Mouse (Mus musculus) MEL (cell line): ENCODE data around the gene Olfr410. TPM values are rescaled to one million over a fixed set of nuclear protein-coding genes. Genes with fewer than 3 reads are reported as not detected.

Source experiments
- polyA plus RNA-seq, 2 experiments: library from polyadenylated mRNA; stranded (reverse) in 1 of 2; unstranded in 1 of 2; fragments of >175 nt in 1 of 2; fragments of >200 nt in 1 of 2; gene quantifications; 2 replicates each; pipeline versions ENCODE4 v1.2.1 to v1.2.4; 2012; ENCODE audit warnings: low replicate concordance in 2 of 2, low read depth in 1 of 2; ENCODE audit not compliant: insufficient read length in 2 of 2, insufficient read depth in 1 of 2, missing spikeins in 1 of 2
- total RNA-seq: library from RNA; depleted of rRNA; stranded (reverse); fragments of 300-350 nt; gene quantifications from 2 replicates; pipeline ENCODE4 v1.2.3, GENCODE M21; 2012; rRNA removed

The Olfr410 gene
- total and polyA plus RNA-seq, 3 experiments = not detected

Other genes starting within 250 kb of the Olfr410 start
- not detected in 2 replicates for gene Olfr401, start 224.3 kb downstream of the Olfr410 start, total RNA-seq
- not detected for gene Olfr401, start 224.3 kb downstream of the Olfr410 start, polyA plus RNA-seq
- not detected in 2 replicates for gene Olfr402, start 184.5 kb downstream of the Olfr410 start, total RNA-seq
- not detected for gene Olfr402, start 184.5 kb downstream of the Olfr410 start, polyA plus RNA-seq
- gene Olfr403, start 151.8 kb downstream of the Olfr410 start, total RNA-seq = not detected in 2 replicates
- gene Olfr403, start 151.8 kb downstream of the Olfr410 start, polyA plus RNA-seq = not detected
- not detected in 2 replicates for gene Olfr43, start 126.7 kb downstream of the Olfr410 start, total RNA-seq
- not detected for gene Olfr43, start 126.7 kb downstream of the Olfr410 start, polyA plus RNA-seq
- gene Olfr406, start 78.2 kb downstream of the Olfr410 start, total RNA-seq = not detected in 2 replicates
- gene Olfr406, start 78.2 kb downstream of the Olfr410 start, polyA plus RNA-seq = not detected
- not detected in 2 replicates for gene Olfr59, start 54.3 kb downstream of the Olfr410 start, total RNA-seq
- not detected for gene Olfr59, start 54.3 kb downstream of the Olfr410 start, polyA plus RNA-seq
- not detected in 2 replicates for gene Olfr411, start 14.6 kb upstream of the Olfr410 start, total RNA-seq
- gene Olfr411, start 14.6 kb upstream of the Olfr410 start, polyA plus RNA-seq = not detected
- gene Olfr412, start 24.0 kb upstream of the Olfr410 start, total RNA-seq = not detected in 2 replicates
- not detected for gene Olfr412, start 24.0 kb upstream of the Olfr410 start, polyA plus RNA-seq